Mouse (Mus musculus) C2C12 (cell line): ENCODE results near the gene Nr1d1.

Experiments used
- CEBPB ChIP-seq: IDR thresholded peaks from one replicate; pipeline ENCODE4 v1.6.1; 2011; ENCODE audit warnings: low read depth, mild to moderate bottlenecking, control low read depth, moderate library complexity
- CTCF ChIP-seq: IDR thresholded peaks from one replicate; pipeline ENCODE4 v1.5.1; 2011; ENCODE audit not compliant: control insufficient read depth, insufficient read depth, insufficient read length
- FOSL1 ChIP-seq: IDR thresholded peaks from one replicate; pipeline ENCODE4 v1.8.0; 2011; ENCODE audit warnings: mild to moderate bottlenecking, low read length; ENCODE audit not compliant: poor library complexity, insufficient read depth, severe bottlenecking
- MAX ChIP-seq: IDR thresholded peaks from one replicate; pipeline ENCODE4 v1.6.1; 2011; ENCODE audit warnings: mild to moderate bottlenecking, control low read depth
- MYOG ChIP-seq: IDR thresholded peaks from one replicate; pipeline ENCODE4 v1.6.1; 2011; ENCODE audit not compliant: control insufficient read depth, insufficient read length; ENCODE audit errors: extremely low read depth
- USF1 ChIP-seq: IDR thresholded peaks from one replicate; pipeline ENCODE4 v1.6.1; 2011; ENCODE audit warnings: low read depth, mild to moderate bottlenecking, control low read depth, moderate library complexity

DNA sequence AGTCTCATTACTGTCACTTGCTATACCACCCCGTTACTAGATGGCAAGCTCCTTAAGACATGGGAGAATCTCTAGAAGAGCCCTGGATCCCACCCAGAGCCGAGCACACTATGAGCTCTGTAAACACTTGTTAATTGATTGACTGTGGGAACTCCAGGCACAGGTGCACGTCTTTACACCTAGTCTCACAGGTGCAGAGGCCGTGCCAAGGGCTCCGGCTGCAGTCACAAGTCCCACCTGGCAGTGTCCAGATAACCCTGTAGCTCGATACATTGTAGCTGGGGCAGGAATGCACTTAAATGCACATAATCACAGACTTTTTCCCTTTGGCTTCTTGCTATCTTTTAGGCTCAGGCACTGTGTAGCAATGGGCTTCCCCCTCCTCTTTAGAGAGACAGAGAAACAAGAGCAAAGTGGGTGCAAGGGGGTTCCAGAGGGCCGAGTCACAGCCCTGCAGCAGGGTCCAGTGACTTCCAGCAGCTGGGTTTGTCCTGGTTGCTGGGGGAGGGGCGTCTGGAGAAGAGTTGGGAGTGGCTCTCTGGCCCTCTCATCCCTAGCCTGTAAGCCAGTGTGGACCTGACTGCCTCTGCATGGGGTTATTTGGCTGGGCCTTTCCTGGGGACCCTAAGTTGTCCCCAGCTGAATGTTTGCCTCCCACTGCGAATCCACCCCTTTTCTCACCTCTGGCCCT lies 31.3 kb downstream of the Nr1d1 start:
- no peak for TF ChIP-seq CTCF
- no peak for TF ChIP-seq USF1
- TF ChIP-seq MAX = no peak
- no peak for TF ChIP-seq MYOG
- TF ChIP-seq FOSL1 = no peak
- TF ChIP-seq CEBPB = no peak
